Mouse (Mus musculus) ES-E14 (cell line): ENCODE data around the gene Slc9a9. TPM values are rescaled to one million over a fixed set of nuclear protein-coding genes. Genes with fewer than 3 reads are reported as not detected.

Experiments
- DNase-seq: peaks from one replicate; pipeline ENCODE4 v3.0.0-alpha.2; 2013; ENCODE audit warnings: low read depth, low spot score
- H3K27ac ChIP-seq: 2 replicates; pipeline ENCODE4 v1.5.1; 2012; ENCODE audit warnings: low read depth, mild to moderate bottlenecking, low read length, moderate library complexity, mixed read lengths; ENCODE audit not compliant: poor library complexity, insufficient read depth, severe bottlenecking
- H3K36me3 ChIP-seq: 2 replicates; pipeline ENCODE4 v1.6.1; 2012; ENCODE audit warnings: mild to moderate bottlenecking, low read length, moderate library complexity, mixed read lengths; ENCODE audit not compliant: control insufficient read depth, poor library complexity, insufficient read depth, severe bottlenecking
- H3K4me1 ChIP-seq, 2 experiments: fragments of 150-350 bp in 1 of 2; sonication (generic) in 1 of 2; 2 replicates each; pipeline ENCODE4 v1.6.1; 2012; ENCODE audit warnings: low read length in 2 of 2, mild to moderate bottlenecking in 1 of 2, mixed read lengths in 1 of 2; ENCODE audit not compliant: control insufficient read depth in 2 of 2, insufficient read depth in 2 of 2, poor library complexity in 1 of 2
- H3K4me3 ChIP-seq, 2 experiments: fragments of 150-350 bp in 1 of 2; sonication (generic) in 1 of 2; 2 replicates each; pipeline ENCODE4 v1.5.1; 2012; ENCODE audit warnings: low read length in 2 of 2, low read depth in 1 of 2, mild to moderate bottlenecking in 1 of 2, mixed read lengths in 1 of 2; ENCODE audit not compliant: insufficient read depth in 1 of 2, poor library complexity in 1 of 2, severe bottlenecking in 1 of 2
- H3K9ac ChIP-seq: 2 replicates; pipeline ENCODE4 v1.6.1; 2012; ENCODE audit warnings: low read depth, mild to moderate bottlenecking, low read length, mixed read lengths; ENCODE audit not compliant: poor library complexity, insufficient read depth, severe bottlenecking
- H3K9me3 ChIP-seq: fragments of 150-350 bp; sonication (generic); 2 replicates; pipeline ENCODE4 v1.6.1; 2012; ENCODE audit warnings: low read depth, mild to moderate bottlenecking, low read length; ENCODE audit not compliant: control insufficient read depth, insufficient read depth
- CHD2 ChIP-seq: IDR thresholded peaks from 2 replicates; pipeline ENCODE4 v1.6.1; 2014; ENCODE audit warnings: mild to moderate bottlenecking, low read depth, low read length, inconsistent platforms
- HCFC1 ChIP-seq: IDR thresholded peaks from 2 replicates; pipeline ENCODE4 v1.6.1; 2012; ENCODE audit warnings: low read length, inconsistent platforms, borderline replicate concordance; ENCODE audit not compliant: insufficient read depth
- MAFK ChIP-seq: IDR thresholded peaks from 2 replicates; pipeline ENCODE4 v1.6.1; 2014; ENCODE audit warnings: mild to moderate bottlenecking, low read depth, low read length, inconsistent platforms; ENCODE audit not compliant: insufficient read depth
- ZC3H11A ChIP-seq: IDR thresholded peaks from 2 replicates; pipeline ENCODE4 v1.6.1; 2012; ENCODE audit warnings: low read depth, mild to moderate bottlenecking, inconsistent platforms, low read length, borderline replicate concordance
- ZNF384 ChIP-seq: IDR thresholded peaks from 2 replicates; pipeline ENCODE4 v1.6.1; 2012; ENCODE audit warnings: low read depth, low read length, inconsistent platforms
- in situ Hi-C, 2 experiments: fragments of 600-800 bp; cut with MboI; formaldehyde crosslinking; loops; one replicate each; pipeline ENCODE4 v1.15.1; 2025; ENCODE audit warnings: low sequenced_read_pairs in 2 of 2, inconsistent platforms in 1 of 2; ENCODE audit not compliant: unreplicated experiment in 2 of 2
- total RNA-seq: library from RNA; depleted of rRNA; stranded (reverse); fragments of 300-350 nt; gene quantifications from 2 replicates; pipeline ENCODE4 v1.2.3, GENCODE M21; 2012

The Slc9a9 gene
- total RNA-seq, 1 experiment = 0.13 TPM

DNA sequence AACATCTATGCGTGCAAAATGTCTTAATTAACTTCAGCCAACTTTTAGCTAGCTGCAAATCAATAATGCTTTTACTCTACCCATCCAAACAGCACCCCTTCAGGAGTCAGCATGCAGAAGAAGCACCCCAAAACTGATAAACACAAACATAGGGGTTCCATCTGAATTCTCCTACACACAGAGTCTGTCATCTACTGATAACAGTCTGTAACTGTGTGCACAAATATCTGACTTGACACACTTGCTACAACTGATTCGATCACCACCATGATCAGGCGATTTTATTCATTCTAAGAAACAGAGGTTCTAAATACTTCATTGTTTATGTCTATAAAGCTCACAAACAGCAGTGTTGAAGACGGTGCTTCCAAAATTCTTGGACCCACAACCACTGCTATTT lies 171.3 kb downstream of the Slc9a9 start:
- H3K9ac ChIP-seq = no peak overlapping the region
- in situ Hi-C loops = no loop called here
- no peaks in the 10 kb centered on the region for H3K36me3 ChIP-seq
- no peaks in the 10 kb centered on the region for H3K9me3 ChIP-seq
- no peak for DNase-seq
- H3K27ac ChIP-seq = no peak overlapping the region
- H3K4me1 ChIP-seq = no peaks in the 10 kb centered on the region
- TF ChIP-seq MAFK = no peak
- no peak for TF ChIP-seq CHD2
- no peak for TF ChIP-seq HCFC1
- TF ChIP-seq ZNF384 = no peak
- no peak for TF ChIP-seq ZC3H11A
- no peak overlapping the region for H3K4me3 ChIP-seq

GRCm38 (mm10) chr9:94844176-94844575 lies 174.5 kb downstream of the Slc9a9 start:
- no peaks in the 10 kb centered on the region for H3K36me3 ChIP-seq
- in situ Hi-C loops = no loop called here
- TF ChIP-seq CHD2 (no peak), ZC3H11A (no peak), ZNF384 (no peak), HCFC1 (no peak), MAFK (no peak)

GRCm38 (mm10) chr9:94847624-94848023 lies 177.9 kb downstream of the Slc9a9 start:
- Histone ChIP-seq H3K4me3 (no peak overlapping the region), H3K27ac (no peak overlapping the region), H3K9ac (no peak overlapping the region), H3K4me1 (no peaks in the 10 kb centered on the region), H3K9me3 (no peaks in the 10 kb centered on the region), H3K36me3 (no peaks in the 10 kb centered on the region)
- in situ Hi-C loops = no loop called here
- DNase-seq = no peak
- no peak for TF ChIP-seq ZC3H11A
- no peak for TF ChIP-seq CHD2
- TF ChIP-seq ZNF384 = no peak
- TF ChIP-seq HCFC1 = no peak
- TF ChIP-seq MAFK = no peak

More at GRCm38 (mm10) chr9:94844176-94844575, 174.5 kb downstream of the Slc9a9 start:
- H3K4me1 ChIP-seq = no peaks in the 10 kb centered on the region
- no peaks in the 10 kb centered on the region for H3K9me3 ChIP-seq
- no peak overlapping the region for H3K27ac ChIP-seq
- H3K4me3 ChIP-seq = no peak overlapping the region
- no peak for DNase-seq
- H3K9ac ChIP-seq = no peak overlapping the region

GRCm38 (mm10) chr9:94851550-94851949 lies 181.8 kb downstream of the Slc9a9 start:
- Histone ChIP-seq H3K4me1 (no peaks in the 10 kb centered on the region), H3K9me3 (no peaks in the 10 kb centered on the region), H3K9ac (no peak overlapping the region), H3K36me3 (no peaks in the 10 kb centered on the region), H3K27ac (no peak overlapping the region), H3K4me3 (no peak overlapping the region)
- in situ Hi-C loops = no loop called here
- no peak for DNase-seq
- no peak for TF ChIP-seq HCFC1
- TF ChIP-seq MAFK = no peak
- TF ChIP-seq ZNF384 = no peak

DNA sequence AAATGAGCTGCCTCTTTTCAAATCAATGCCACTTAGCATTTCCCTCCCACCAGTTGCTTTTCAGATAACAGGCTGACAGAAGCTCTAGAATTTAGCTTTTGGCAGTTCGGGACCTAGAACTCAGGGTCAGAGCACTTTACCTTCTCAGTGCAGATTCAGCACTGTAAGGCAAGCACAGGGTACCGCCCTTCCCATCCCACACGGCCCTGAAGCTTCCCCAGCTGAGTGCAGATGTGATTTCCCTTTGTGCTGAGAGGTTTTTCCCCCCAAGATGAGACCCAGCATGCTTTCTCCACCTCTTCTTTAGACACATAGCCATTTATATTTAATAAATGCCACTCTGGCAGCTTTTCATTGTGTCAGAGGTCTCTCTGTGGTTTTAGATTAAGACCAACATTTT lies 186.4 kb downstream of the Slc9a9 start:
- no peaks in the 10 kb centered on the region for H3K9me3 ChIP-seq
- in situ Hi-C loops = no loop called here
- TF ChIP-seq MAFK (no peak), ZNF384 (no peak), ZC3H11A (no peak), HCFC1 (no peak), CHD2 (no peak)

More for the DNA sequence above, 186.4 kb downstream of the Slc9a9 start:
- H3K9ac ChIP-seq = no peak overlapping the region
- no peaks in the 10 kb centered on the region for H3K36me3 ChIP-seq
- H3K4me3 ChIP-seq = no peak overlapping the region
- no peaks in the 10 kb centered on the region for H3K4me1 ChIP-seq
- H3K27ac ChIP-seq = no peak overlapping the region
- DNase-seq = no peak
